In the genomic region with DNA sequence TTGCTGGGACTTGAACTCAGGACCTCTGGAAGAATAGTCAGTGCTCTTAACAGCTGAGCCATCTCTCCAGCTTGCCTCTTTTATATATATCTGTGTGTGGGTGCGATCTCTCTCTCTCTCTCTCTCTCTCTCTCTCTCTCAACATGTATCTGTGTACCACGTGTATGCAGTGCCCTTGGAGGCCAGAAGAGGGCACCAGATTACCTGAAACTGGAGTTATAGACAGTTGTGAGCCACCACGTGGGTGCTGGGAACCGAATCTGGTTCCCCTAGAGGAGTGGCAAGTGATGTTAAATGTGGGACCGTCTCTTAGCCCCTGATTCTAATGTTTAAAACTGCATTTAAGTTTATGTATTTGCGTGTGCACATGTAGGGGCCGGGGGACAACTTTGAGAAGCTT, we compare ENCODE assay signal across 13 mouse cellular contexts. TPM values are rescaled to one million over a fixed set of nuclear protein-coding genes. Genes with fewer than 3 reads are reported as not detected.
A peak's percentile ranks its signal among the peaks of the same experiment; 100 is the strongest.
DNase-seq lines count a peak whose midpoint lies in the region; ATAC-seq and TF ChIP-seq lines count a peak whose summit lies in the region.
"Not testable (repeated sequence)": the region's sequence is repeated elsewhere in the genome, so short reads cannot be mapped to it uniquely, and the experiment has no call there.
"Had no signal": no experiment of that assay in that cellular context is flagged by ENCODE, and none has a peak within 500 bp of the region (broad histone marks: within the 10 kb centered on the region; RNA-seq: fewer than 3 reads in every experiment).

No protein-coding gene starts in this region.

- H3K79me2 ChIP-seq in MEL (ENCODE audit: control insufficient read depth, insufficient read depth, low read length, poor library complexity) = peaks cover 14% of the 10 kb centered on the region

- WGBS in lung, embryonic 14.5 days = 91% methylated on average over 7 of the region's 7 CpGs

- DNase-seq in CD4-positive, CD25-positive, alpha-beta regulatory T cell, adult 2 months (ENCODE audit: low read depth, low spot score) = peak; percentile 39
- DNase-seq in MEL (ENCODE audit: low read depth, low spot score) = peak; percentile 67
- DNase-seq in gastrocnemius, adult 2 months; layer of hippocampus, adult 2 months (ENCODE audit: low spot score in 2 of 2); lung, embryonic 14.5 days: not testable (repeated sequence)
- peak; percentile 38 for DNase-seq in induced T-regulatory cell, adult 2 months (ENCODE audit: low read depth)

- TF ChIP-seq EP300 in MEL (IDR thresholded peaks at IDR 0.05; ENCODE audit: low read depth in 1 of 2, low read length in 2 of 2) = not testable (repeated sequence)

- not testable (repeated sequence) for H3K9ac ChIP-seq in MEL (ENCODE audit: control insufficient read depth, low read depth, low read length, poor library complexity, severe bottlenecking); lung, embryonic 14.5 days

- intact Hi-C loops in gastrocnemius, adult 2 months (cut with DNase I) = not testable (repeated sequence)

- H3K36me3 ChIP-seq in MEL (ENCODE audit: control insufficient read depth in 1 of 2, insufficient read depth in 2 of 2, low read length in 2 of 2); testis, adult 2 months (ENCODE audit: control insufficient read depth, insufficient read depth, low read length): not testable (repeated sequence)
- peaks cover 43% of the 10 kb centered on the region for H3K36me3 ChIP-seq in lung, embryonic 14.5 days (ENCODE audit: insufficient read depth)

- H3K9me3 ChIP-seq in MEL (replicated peaks; ENCODE audit: insufficient read depth, low read length); lung, embryonic 14.5 days (ENCODE audit: low read depth, low read length): not testable (repeated sequence)

- not testable (repeated sequence) for H3K4me2 ChIP-seq in lung, embryonic 14.5 days

- peak; percentile 39 to 47 (median 44); a peak in 5 of 6 replicates for TF ChIP-seq CTCF in MEL (IDR thresholded peaks at IDR 0.05 in 2 of 3, conservative IDR thresholded peaks at IDR 0.05 in 1 of 3; ENCODE audit: control insufficient read depth in 1 of 3, insufficient read depth in 1 of 3, low read depth in 2 of 3, low read length in 3 of 3, poor library complexity in 1 of 3, severe bottlenecking in 1 of 3)
- peak; percentile 15; the same call in 1 of the 2 replicates for TF ChIP-seq CTCF in gastrocnemius, adult 2 months (IDR thresholded peaks at IDR 0.05)
- TF ChIP-seq CTCF in layer of hippocampus, adult 2 months (conservative IDR thresholded peaks at IDR 0.05) = peak; percentile 41
- TF ChIP-seq CTCF in lung, embryonic 14.5 days (IDR thresholded peaks at IDR 0.05; ENCODE audit: low read depth) = peak; percentile 29; the same call in 1 of the 2 replicates
- TF ChIP-seq CTCF in testis, adult 2 months (IDR thresholded peaks at IDR 0.05; ENCODE audit: control insufficient read depth, insufficient read depth, insufficient replicate concordance, low read depth, low read length) = peak; percentile 19; the same call in 1 of the 2 replicates

- H3K27ac ChIP-seq in MEL (ENCODE audit: control insufficient read depth, low read depth, low read length); gastrocnemius, adult 2 months; layer of hippocampus, adult 2 months; lung, embryonic 14.5 days (ENCODE audit: low read depth); testis, adult 2 months (ENCODE audit: control insufficient read depth, insufficient read depth, low read depth, low read length): not testable (repeated sequence)

- peak; percentile 17; the same call in 1 of the 2 replicates for TF ChIP-seq RAD21 in MEL (IDR thresholded peaks at IDR 0.05; ENCODE audit: low read depth, low read length)

- H3K4me3 ChIP-seq in MEL (ENCODE audit: control insufficient read depth in 1 of 2, insufficient read depth in 1 of 2, low read depth in 2 of 2, low read length in 2 of 2); gastrocnemius, adult 2 months; layer of hippocampus, adult 2 months; lung, embryonic 14.5 days (ENCODE audit: low read depth, low read length); testis, adult 2 months (ENCODE audit: control insufficient read depth, low read depth, low read length): not testable (repeated sequence)

- not testable (repeated sequence) for H3K4me1 ChIP-seq in MEL (ENCODE audit: control insufficient read depth in 1 of 2, insufficient read depth in 2 of 2, low read length in 2 of 2); lung, embryonic 14.5 days (ENCODE audit: insufficient read depth)
- H3K4me1 ChIP-seq in testis, adult 2 months (ENCODE audit: control insufficient read depth, insufficient read depth, low read length) = peaks cover 13% of the 10 kb centered on the region

- TF ChIP-seq POLR2A in MEL (IDR thresholded peaks at IDR 0.05; ENCODE audit: control insufficient read depth in 1 of 2, insufficient read depth in 1 of 2, low read depth in 1 of 2, low read length in 2 of 2, poor library complexity in 1 of 2); testis, adult 2 months (IDR thresholded peaks at IDR 0.05; ENCODE audit: control insufficient read depth, low read depth, low read length): not testable (repeated sequence)

- not testable (repeated sequence) for ATAC-seq in lung, embryonic 14.5 days (ENCODE audit: insufficient read depth)

- H3K27me3 ChIP-seq in MEL (ENCODE audit: control insufficient read depth in 1 of 2, insufficient read depth in 2 of 2, low read length in 2 of 2); lung, embryonic 14.5 days (ENCODE audit: insufficient read depth, low read length); testis, adult 2 months (ENCODE audit: control insufficient read depth, insufficient read depth, low read length): not testable (repeated sequence)

TF ChIP-seq in MEL, 35 proteins besides CTCF, POLR2A, EP300 and RAD21:
- peak; percentile 25; the same call in 1 of the 2 replicates for TF ChIP-seq SMC3 (IDR thresholded peaks at IDR 0.05; ENCODE audit: low read depth, low read length)

RNA-seq across cellular contexts. Expression of a gene that starts 3.9 kb away (rescaled TPM):
- 2,803 and 2,872 TPM in 2 replicates for total RNA-seq in MEL (2012; rRNA removed)
- polyA plus RNA-seq in MEL (2012; ENCODE audit: insufficient read depth in 1 of 2, insufficient read length in 2 of 2, low read depth in 1 of 2, low replicate concordance in 2 of 2, missing spikeins in 1 of 2) = 1,000 to 10,000 TPM in 1 of 2 experiments, not detected in 1; 2,044 TPM
- 100 to 1,000 TPM; 382 to 410 TPM for total RNA-seq in gastrocnemius, adult 2 months (2021)
- 100 to 1,000 TPM; 345 to 350 TPM for total RNA-seq in layer of hippocampus, adult 2 months (2021)
- 799 and 802 TPM in 2 replicates for polyA plus RNA-seq in lung, embryonic 14.5 days (2014; fragmentation: Nextera tagmentation; extraction: Ambion mirVana)
- polyA plus RNA-seq in testis, adult 2 months (2012; rRNA removed) = 444 and 603 TPM in 2 replicates

RNA-seq across cellular contexts. Expression of a gene that starts 11.1 kb away (rescaled TPM):
- 46.0 and 51.2 TPM in 2 replicates for total RNA-seq in MEL (2012; rRNA removed)
- 100 to 1,000 TPM; 105 to 382 TPM for polyA plus RNA-seq in MEL (2012; ENCODE audit: insufficient read depth in 1 of 2, insufficient read length in 2 of 2, low read depth in 1 of 2, low replicate concordance in 2 of 2, missing spikeins in 1 of 2)
- 10 to 100 TPM in 1 of 2 experiments, 1 to 10 TPM in 1; 9.4 to 11.2 TPM for total RNA-seq in gastrocnemius, adult 2 months (2021)
- total RNA-seq in layer of hippocampus, adult 2 months (2021) = 10 to 100 TPM; 30.3 to 34.9 TPM
- 28.2 and 35.3 TPM in 2 replicates for polyA plus RNA-seq in lung, embryonic 14.5 days (2014; fragmentation: Nextera tagmentation; extraction: Ambion mirVana)
- 4.3 and 4.4 TPM in 2 replicates for polyA plus RNA-seq in testis, adult 2 months (2012; rRNA removed)

RNA-seq across cellular contexts. Expression of a gene that starts 26.2 kb away (rescaled TPM):
- total RNA-seq in MEL (2012; rRNA removed) = 0.46 and 0.73 TPM in 2 replicates
- 1 to 10 TPM in 1 of 2 experiments, not detected in 1; 4.1 TPM for polyA plus RNA-seq in MEL (2012; ENCODE audit: insufficient read depth in 1 of 2, insufficient read length in 2 of 2, low read depth in 1 of 2, low replicate concordance in 2 of 2, missing spikeins in 1 of 2)
- 1 to 10 TPM; 6.9 to 7.4 TPM for total RNA-seq in gastrocnemius, adult 2 months (2021)
- total RNA-seq in layer of hippocampus, adult 2 months (2021) = 1 to 10 TPM; 3.0 to 3.2 TPM
- 11.2 and 11.3 TPM in 2 replicates for polyA plus RNA-seq in lung, embryonic 14.5 days (2014; fragmentation: Nextera tagmentation; extraction: Ambion mirVana)
- polyA plus RNA-seq in testis, adult 2 months (2012; rRNA removed) = 3.2 and 4.3 TPM in 2 replicates
- total RNA-seq: granulocyte monocyte progenitor cell, adult 5-6 weeks had no signal

RNA-seq across cellular contexts. Expression of a gene that starts 40.6 kb away (rescaled TPM):
- total RNA-seq in MEL (2012; rRNA removed) = 0.23 and 0.49 TPM in 2 replicates
- 1 to 10 TPM in 1 of 2 experiments, not detected in 1; 2.4 TPM for polyA plus RNA-seq in MEL (2012; ENCODE audit: insufficient read depth in 1 of 2, insufficient read length in 2 of 2, low read depth in 1 of 2, low replicate concordance in 2 of 2, missing spikeins in 1 of 2)
- total RNA-seq in gastrocnemius, adult 2 months (2021) = not detected
- total RNA-seq in layer of hippocampus, adult 2 months (2021) = not detected
- 3.0 and 3.6 TPM in 2 replicates for polyA plus RNA-seq in lung, embryonic 14.5 days (2014; fragmentation: Nextera tagmentation; extraction: Ambion mirVana)
- polyA plus RNA-seq in testis, adult 2 months (2012; rRNA removed) = 0.12 and 0.36 TPM in 2 replicates
- total RNA-seq: adrenal gland, adult 2 months; adrenal gland, postnatal 25 days; gastrocnemius, adult 18-20 months; gastrocnemius, postnatal 25 days; granulocyte monocyte progenitor cell, adult 5-6 weeks had no signal
- polyA plus RNA-seq: G1E had no signal
